Mouse (Mus musculus) megakaryocyte, embryonic 14.5 days (primary cell): Measurements from ENCODE around the gene Zfp952.

Experiments used
- FLI1 ChIP-seq: IDR thresholded peaks from 2 replicates; pipeline ENCODE4 v1.6.1; 2012; ENCODE audit warnings: low read length, inconsistent platforms, mixed read lengths
- GATA1 ChIP-seq: IDR thresholded peaks from 3 replicates; pipeline ENCODE4 v1.6.1; 2012; ENCODE audit warnings: mixed read lengths, low read length, inconsistent platforms, borderline replicate concordance

DNA sequence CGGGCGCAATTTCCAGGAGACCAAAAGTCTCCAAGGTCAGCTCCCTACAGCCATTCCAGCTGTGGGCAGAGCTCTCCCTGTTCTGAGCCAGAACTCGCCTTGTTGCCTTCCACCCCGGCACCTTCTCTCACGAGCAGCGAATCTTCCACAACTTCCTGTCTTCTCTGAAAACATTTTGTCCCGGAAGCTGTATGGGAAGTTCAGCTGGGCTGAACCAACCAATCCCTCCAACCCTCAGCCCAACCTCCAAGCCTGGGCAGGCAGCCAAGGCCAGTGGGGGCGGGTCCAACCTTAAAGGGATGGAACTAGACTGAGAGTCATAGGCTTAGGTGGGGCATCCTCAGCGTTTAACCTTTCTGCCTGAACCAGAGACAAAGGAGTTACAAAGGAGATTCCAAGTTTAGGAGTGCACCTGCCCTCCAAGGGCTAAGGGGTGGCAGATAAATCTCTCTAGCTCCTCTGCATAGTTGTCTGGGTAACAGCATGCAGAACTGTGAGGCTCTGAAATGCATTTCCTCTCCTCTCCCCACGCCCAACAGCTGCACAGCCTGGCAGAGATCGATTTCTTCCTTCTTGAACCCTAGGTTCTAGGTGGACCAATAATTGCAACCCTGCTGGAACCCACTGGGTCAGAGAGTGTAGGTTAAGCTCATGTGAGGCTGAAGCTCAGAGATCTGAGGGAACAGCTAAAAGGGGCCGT, 45.6 kb upstream of the Zfp952 start, which contains the start of gene Cyp4f13:
- TF ChIP-seq GATA1: no peak
- 0 out of 2 replicates have a peak, but pooled peaks have one; percentile 23 for TF ChIP-seq FLI1
